Mouse (Mus musculus): ENCODE measurements around the gene Adgrb3. TPM values are rescaled to one million over a fixed set of nuclear protein-coding genes. Genes with fewer than 3 reads are reported as not detected.
"Not testable (repeated sequence)": the region's sequence is repeated elsewhere in the genome, so short reads cannot be mapped to it uniquely, and the experiment has no call there.

Gene Adgrb3
- polyA plus RNA-seq, 1 experiment from 2014 or later, result 9.3 TPM

GRCm38 (mm10) chr1:25057656-25058055 is 771.9 kb downstream of the Adgrb3 start:
- H3K27ac ChIP-seq (ENCODE audit: low read depth, low read length), result no peak overlapping the region
- H3K4me3 ChIP-seq (ENCODE audit: low read depth, low read length), result no peak overlapping the region
- H3K9me3 ChIP-seq (ENCODE audit: control insufficient read depth, low read length), result no peaks in the 10 kb centered on the region
- H3K4me2 ChIP-seq (ENCODE audit: low read depth, low read length, severe bottlenecking), result no peak overlapping the region
- no peaks in the 10 kb centered on the region for H3K4me1 ChIP-seq (replicated peaks; ENCODE audit: control insufficient read depth, insufficient read depth, low read length)
- ATAC-seq (replicated peaks; ENCODE audit: low FRiP score) (no peak), DNase-seq (ENCODE audit: low spot score) (no peak)
- no peaks in the 10 kb centered on the region for H3K27me3 ChIP-seq (ENCODE audit: control insufficient read depth, insufficient read depth, low read length)
- no peak overlapping the region for H3K9ac ChIP-seq (ENCODE audit: low read length)
- 83% methylated on average over 2 of the region's 2 CpGs for WGBS
- H3K36me3 ChIP-seq (ENCODE audit: control insufficient read depth, insufficient read depth, low read length), result no peaks in the 10 kb centered on the region

DNA sequence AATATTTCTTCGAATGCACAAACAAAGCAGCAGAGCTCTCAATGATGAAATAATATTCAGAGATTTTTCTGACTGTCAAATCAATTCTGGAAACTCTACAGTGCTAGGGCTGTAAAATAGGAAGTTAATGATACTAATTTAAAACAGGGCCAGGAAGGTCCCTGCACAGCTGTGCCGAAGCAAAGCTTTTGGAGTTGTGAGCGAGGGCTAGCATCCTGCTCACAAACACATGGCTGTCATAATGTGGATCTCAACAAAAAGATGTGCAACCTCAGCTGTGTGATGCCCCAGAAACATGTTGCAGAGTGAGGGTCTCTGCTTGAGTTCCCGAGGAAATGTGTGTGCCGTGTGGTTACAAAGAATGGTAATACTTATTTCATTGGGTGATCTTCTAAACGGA is 772.3 kb downstream of the Adgrb3 start:
- Histone ChIP-seq H3K4me2 (ENCODE audit: low read depth, low read length, severe bottlenecking) (no peak overlapping the region), H3K4me3 (ENCODE audit: low read depth, low read length) (no peak overlapping the region), H3K9ac (ENCODE audit: low read length) (no peak overlapping the region), H3K36me3 (ENCODE audit: control insufficient read depth, insufficient read depth, low read length) (no peaks in the 10 kb centered on the region), H3K9me3 (ENCODE audit: control insufficient read depth, low read length) (no peaks in the 10 kb centered on the region), H3K27me3 (ENCODE audit: control insufficient read depth, insufficient read depth, low read length) (no peaks in the 10 kb centered on the region), H3K27ac (ENCODE audit: low read depth, low read length) (no peak overlapping the region), H3K4me1 (replicated peaks; ENCODE audit: control insufficient read depth, insufficient read depth, low read length) (no peaks in the 10 kb centered on the region)
- WGBS, result 87% methylated on average over 6 of the region's 6 CpGs
- DNase-seq (ENCODE audit: low spot score) (no peak), ATAC-seq (replicated peaks; ENCODE audit: low FRiP score) (no peak)

GRCm38 (mm10) chr1:25042091-25042490 is 787.4 kb downstream of the Adgrb3 start:
- Histone ChIP-seq H3K4me1 (replicated peaks; ENCODE audit: control insufficient read depth, insufficient read depth, low read length) (no peaks in the 10 kb centered on the region), H3K27ac (ENCODE audit: low read depth, low read length) (no peak overlapping the region), H3K9ac (ENCODE audit: low read length) (no peak overlapping the region), H3K9me3 (ENCODE audit: control insufficient read depth, low read length) (no peaks in the 10 kb centered on the region), H3K4me2 (ENCODE audit: low read depth, low read length, severe bottlenecking) (no peak overlapping the region), H3K27me3 (ENCODE audit: control insufficient read depth, insufficient read depth, low read length) (no peaks in the 10 kb centered on the region), H3K36me3 (ENCODE audit: control insufficient read depth, insufficient read depth, low read length) (no peaks in the 10 kb centered on the region), H3K4me3 (ENCODE audit: low read depth, low read length) (no peak overlapping the region)
- 80% methylated on average over 4 of the region's 4 CpGs for WGBS
- ATAC-seq (replicated peaks; ENCODE audit: low FRiP score) (no peak), DNase-seq (ENCODE audit: low spot score) (no peak)

DNA sequence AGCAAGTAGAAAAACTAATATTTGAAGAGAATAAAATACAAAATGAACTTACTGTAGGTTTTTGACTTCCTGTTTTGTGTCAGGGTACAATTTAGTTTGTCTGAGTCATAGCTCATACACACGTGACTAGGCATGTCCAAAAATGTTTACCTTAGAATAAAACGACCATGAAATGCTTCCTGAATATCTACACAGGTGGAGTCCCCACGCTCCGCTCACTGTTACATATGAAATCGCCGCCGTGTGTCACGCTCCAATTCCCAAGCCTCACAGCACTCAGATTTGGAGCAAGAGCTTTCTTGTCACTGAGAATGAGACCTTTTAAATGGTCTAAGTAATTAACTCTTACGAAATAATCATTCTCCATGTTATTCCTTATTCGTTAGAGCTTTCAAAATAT is 795.3 kb downstream of the Adgrb3 start:
- Histone ChIP-seq H3K4me1 (replicated peaks; ENCODE audit: control insufficient read depth, insufficient read depth, low read length) (no peaks in the 10 kb centered on the region), H3K27me3 (ENCODE audit: control insufficient read depth, insufficient read depth, low read length) (no peaks in the 10 kb centered on the region), H3K9me3 (ENCODE audit: control insufficient read depth, low read length) (no peaks in the 10 kb centered on the region), H3K4me3 (ENCODE audit: low read depth, low read length) (no peak overlapping the region), H3K9ac (ENCODE audit: low read length) (no peak overlapping the region), H3K27ac (ENCODE audit: low read depth, low read length) (no peak overlapping the region), H3K36me3 (ENCODE audit: control insufficient read depth, insufficient read depth, low read length) (no peaks in the 10 kb centered on the region), H3K4me2 (ENCODE audit: low read depth, low read length, severe bottlenecking) (no peak overlapping the region)
- WGBS, result 68% methylated on average over 10 of the region's 10 CpGs
- ATAC-seq (replicated peaks; ENCODE audit: low FRiP score) (peak; percentile 64), DNase-seq (ENCODE audit: low spot score) (no peak)

GRCm38 (mm10) chr1:25033155-25034095 is 796.1 kb downstream of the Adgrb3 start:
- no peaks in the 10 kb centered on the region for H3K4me1 ChIP-seq (replicated peaks; ENCODE audit: control insufficient read depth, insufficient read depth, low read length)
- no peaks in the 10 kb centered on the region for H3K27me3 ChIP-seq (ENCODE audit: control insufficient read depth, insufficient read depth, low read length)
- no peaks in the 10 kb centered on the region for H3K36me3 ChIP-seq (ENCODE audit: control insufficient read depth, insufficient read depth, low read length)
- no peak overlapping the region for H3K4me3 ChIP-seq (ENCODE audit: low read depth, low read length)
- 45% methylated on average over 8 of the region's 8 CpGs for WGBS
- DNase-seq (ENCODE audit: low spot score) (peak; percentile 59), ATAC-seq (replicated peaks; ENCODE audit: low FRiP score) (peak; percentile 96)
- peak overlapping the region; percentile 12; the same call in 1 of the 2 replicates for H3K4me2 ChIP-seq (ENCODE audit: low read depth, low read length, severe bottlenecking)
- H3K9me3 ChIP-seq (ENCODE audit: control insufficient read depth, low read length), result no peaks in the 10 kb centered on the region
- no peak overlapping the region for H3K9ac ChIP-seq (ENCODE audit: low read length)
- H3K27ac ChIP-seq (ENCODE audit: low read depth, low read length), result no peak overlapping the region

DNA sequence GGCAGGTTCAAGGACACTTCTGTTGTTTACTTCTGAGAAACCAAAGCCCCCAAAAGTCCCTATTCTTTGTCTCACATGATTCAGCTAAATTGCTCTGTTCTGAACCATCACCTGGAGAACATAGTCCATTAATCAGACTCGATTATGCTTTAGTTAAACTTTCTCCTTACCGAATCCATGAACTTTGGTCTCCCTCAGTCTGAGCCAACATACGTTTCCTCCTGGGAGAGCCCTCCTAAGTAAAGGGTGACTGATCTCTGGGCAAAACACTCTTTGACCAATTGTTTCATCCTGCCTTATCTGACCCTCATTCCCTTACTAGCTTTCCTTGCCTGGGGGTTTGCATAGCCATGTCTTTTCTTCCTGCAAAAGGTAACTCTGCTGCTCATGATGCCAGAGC is 806.4 kb downstream of the Adgrb3 start:
- 91% methylated on average over 3 of the region's 3 CpGs for WGBS
- H3K4me1 ChIP-seq (replicated peaks; ENCODE audit: control insufficient read depth, insufficient read depth, low read length), result no peaks in the 10 kb centered on the region

DNA sequence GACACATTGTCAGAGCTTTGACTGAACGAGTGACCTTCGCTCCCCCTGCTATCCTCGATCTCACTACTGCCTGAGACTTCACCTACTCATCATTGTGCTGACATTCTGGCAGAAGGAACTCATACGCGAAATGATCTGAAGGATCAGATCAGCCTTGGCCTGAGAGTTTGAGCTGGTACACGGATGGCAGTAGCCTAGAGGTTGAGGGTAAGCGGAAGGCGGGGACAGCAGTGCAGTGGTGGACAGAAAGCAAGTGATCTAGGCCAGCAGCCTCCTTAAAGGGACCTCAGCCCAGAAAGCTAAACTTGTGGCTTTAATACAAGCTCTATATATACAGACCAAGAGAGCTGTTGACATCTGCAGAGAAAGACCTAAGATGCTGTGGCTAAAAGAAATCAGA is 811.7 kb downstream of the Adgrb3 start:
- ATAC-seq (replicated peaks; ENCODE audit: low FRiP score); H3K27ac ChIP-seq (ENCODE audit: low read depth, low read length); DNase-seq (ENCODE audit: low spot score); H3K9ac ChIP-seq (ENCODE audit: low read length); H3K4me2 ChIP-seq (ENCODE audit: low read depth, low read length, severe bottlenecking); H3K9me3 ChIP-seq (ENCODE audit: control insufficient read depth, low read length); H3K36me3 ChIP-seq (ENCODE audit: control insufficient read depth, insufficient read depth, low read length); H3K4me3 ChIP-seq (ENCODE audit: low read depth, low read length); H3K27me3 ChIP-seq (ENCODE audit: control insufficient read depth, insufficient read depth, low read length); H3K4me1 ChIP-seq (replicated peaks; ENCODE audit: control insufficient read depth, insufficient read depth, low read length): not testable (repeated sequence)
- 93% methylated on average over 5 of the region's 8 CpGs for WGBS

More for the DNA sequence above, 806.4 kb downstream of the Adgrb3 start:
- H3K27me3 ChIP-seq (ENCODE audit: control insufficient read depth, insufficient read depth, low read length), result no peaks in the 10 kb centered on the region
- H3K9me3 ChIP-seq (ENCODE audit: control insufficient read depth, low read length), result no peaks in the 10 kb centered on the region
- no peak overlapping the region for H3K4me3 ChIP-seq (ENCODE audit: low read depth, low read length)
- no peak overlapping the region for H3K27ac ChIP-seq (ENCODE audit: low read depth, low read length)
- no peak for DNase-seq (ENCODE audit: low spot score)
- no peak overlapping the region for H3K4me2 ChIP-seq (ENCODE audit: low read depth, low read length, severe bottlenecking)
- H3K9ac ChIP-seq (ENCODE audit: low read length), result no peak overlapping the region
- no peaks in the 10 kb centered on the region for H3K36me3 ChIP-seq (ENCODE audit: control insufficient read depth, insufficient read depth, low read length)
- ATAC-seq (replicated peaks; ENCODE audit: low FRiP score), result no peak
